Mouse (Mus musculus) hindbrain, embryonic 13.5 days (tissue): ENCODE results near the gene Lrrc1. TPM values are rescaled to one million over a fixed set of nuclear protein-coding genes. Genes with fewer than 3 reads are reported as not detected.

Experiments used
- ATAC-seq: fragments of 200-750 bp; cut with Nextera tagmentation; 2 replicates; pipeline ENCODE4 v1.8.0; 2017; ENCODE audit warnings: moderate TSS enrichment; ENCODE audit not compliant: low FRiP score
- H3K27ac ChIP-seq: fragments of 300-500 bp; sonication (generic); 2 replicates; pipeline ENCODE4 v1.5.1; 2015; ENCODE audit warnings: inconsistent platforms, mild to moderate bottlenecking, moderate library complexity
- H3K27me3 ChIP-seq: fragments of 300-500 bp; sonication (generic); 2 replicates; pipeline ENCODE4 v1.6.1; 2015; ENCODE audit warnings: mild to moderate bottlenecking, inconsistent platforms
- H3K36me3 ChIP-seq: fragments of 300-500 bp; sonication (generic); 2 replicates; pipeline ENCODE4 v1.6.1; 2015; ENCODE audit warnings: mild to moderate bottlenecking, inconsistent platforms
- H3K4me1 ChIP-seq: fragments of 300-500 bp; sonication (generic); replicated peaks from 2 replicates; pipeline ENCODE4 v1.6.1; 2015; ENCODE audit warnings: inconsistent platforms
- H3K4me2 ChIP-seq: fragments of 300-500 bp; sonication (generic); 2 replicates; pipeline ENCODE4 v1.6.1; 2015; ENCODE audit warnings: inconsistent platforms, mild to moderate bottlenecking, moderate library complexity
- H3K4me3 ChIP-seq: fragments of 300-500 bp; sonication (generic); 2 replicates; pipeline ENCODE4 v1.5.1; 2015; ENCODE audit warnings: mild to moderate bottlenecking, inconsistent platforms
- H3K9ac ChIP-seq: fragments of 300-500 bp; sonication (generic); 2 replicates; pipeline ENCODE4 v1.6.1; 2015; ENCODE audit warnings: mild to moderate bottlenecking, inconsistent platforms
- H3K9me3 ChIP-seq: fragments of 300-500 bp; sonication (generic); 2 replicates; pipeline ENCODE4 v1.6.1; 2016; ENCODE audit warnings: inconsistent platforms
- whole genome bisulfite sequencing: fragments of 180-500 bp; shearing (Covaris S2); methylation state at CpG from one replicate; pipeline ENCODE4 v1.1.7; 2015; 5-methylcytosine and 5-hydroxymethylcytosine counted together
- microRNA-seq: library from miRNA; unstranded; fragments of <30 nt; microRNA quantifications from one replicate; pipeline ENCODE4, GENCODE M21; 2016
- polyA plus RNA-seq: library from polyadenylated mRNA; unstranded; fragments of >200 nt; fragmentation: Nextera tagmentation; extraction: Ambion mirVana; gene quantifications from 2 replicates; pipeline ENCODE4 v1.2.1, GENCODE M21; 2015

Lrrc1 gene
- polyA plus RNA-seq, 1 experiment from 2014 or later: 5.6 TPM

DNA sequence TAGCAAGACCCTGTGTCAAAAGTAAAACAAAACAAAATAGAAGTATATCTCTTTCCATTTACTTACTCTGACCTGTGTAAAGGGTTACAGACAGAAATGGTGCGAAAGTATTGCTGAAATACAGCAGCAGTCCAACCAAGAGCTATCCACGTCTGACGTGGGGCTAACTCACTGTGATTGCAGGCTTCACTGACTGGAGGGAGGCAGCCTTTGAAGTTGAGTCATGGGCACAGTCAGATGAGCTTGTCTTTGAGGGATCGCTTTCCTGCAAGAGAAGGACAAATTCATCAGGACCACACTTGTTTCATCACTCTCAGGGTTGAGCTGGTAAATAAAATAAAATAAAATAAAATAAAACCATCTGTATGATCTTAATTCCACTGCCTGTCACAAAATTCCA is 160.7 kb downstream of the Lrrc1 start:
- no peak for ATAC-seq
- WGBS: 82% methylated on average over 4 of the region's 4 CpGs

DNA sequence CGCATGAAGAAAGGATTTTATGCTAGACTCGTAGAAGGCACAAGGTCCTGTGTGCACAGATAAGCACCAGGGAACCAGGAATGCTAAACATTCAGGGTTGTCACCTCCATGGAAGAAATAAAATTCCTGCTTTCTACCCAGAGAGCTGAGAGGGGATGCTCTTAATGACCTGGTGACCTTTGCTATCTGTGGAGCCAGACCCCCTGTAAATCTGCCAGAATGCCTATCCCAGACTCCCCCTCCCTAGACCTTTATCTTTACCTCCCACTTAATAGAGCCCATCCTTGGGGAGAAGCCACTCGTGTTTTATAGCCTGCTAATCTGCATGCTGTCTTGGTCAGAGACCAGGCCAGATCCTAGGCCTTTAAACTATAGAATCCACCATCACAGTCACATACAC is 162.2 kb downstream of the Lrrc1 start:
- WGBS: 51% methylated on average over 3 of the region's 3 CpGs
- Histone ChIP-seq H3K9me3 (no peaks in the 10 kb centered on the region), H3K4me1 (no peaks in the 10 kb centered on the region), H3K4me3 (no peak overlapping the region), H3K4me2 (no peak overlapping the region), H3K36me3 (no peaks in the 10 kb centered on the region), H3K27me3 (no peaks in the 10 kb centered on the region), H3K9ac (no peak overlapping the region), H3K27ac (no peak overlapping the region)
- ATAC-seq: no peak

More for the DNA sequence above, 160.7 kb downstream of the Lrrc1 start:
- Histone ChIP-seq H3K27me3 (no peaks in the 10 kb centered on the region), H3K9me3 (no peaks in the 10 kb centered on the region), H3K27ac (no peak overlapping the region), H3K9ac (no peak overlapping the region), H3K4me3 (no peak overlapping the region), H3K4me2 (no peak overlapping the region), H3K4me1 (no peaks in the 10 kb centered on the region), H3K36me3 (no peaks in the 10 kb centered on the region)

DNA sequence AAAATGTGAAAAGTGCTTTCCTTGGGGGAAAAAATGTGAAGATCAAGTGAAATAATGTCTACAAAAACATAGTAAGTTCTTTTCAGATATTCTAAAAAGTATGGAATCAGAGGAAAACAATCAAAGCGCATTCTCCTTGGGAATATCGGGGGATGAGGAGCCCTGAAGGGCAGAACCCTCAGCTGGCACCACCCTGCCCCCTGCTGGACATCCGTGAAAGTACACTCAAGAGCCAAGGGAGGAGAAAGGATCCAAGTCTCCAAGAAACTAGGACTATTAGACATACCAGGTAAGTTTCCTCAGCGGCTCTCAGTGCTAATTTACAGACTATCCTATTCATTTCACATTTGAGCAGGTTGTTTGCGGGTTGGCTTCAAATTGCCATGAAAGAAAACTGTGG is 163.1 kb downstream of the Lrrc1 start:
- no peaks in the 10 kb centered on the region for H3K36me3 ChIP-seq
- ATAC-seq: no peak
- no peaks in the 10 kb centered on the region for H3K27me3 ChIP-seq
- no peaks in the 10 kb centered on the region for H3K4me1 ChIP-seq
- no peaks in the 10 kb centered on the region for H3K9me3 ChIP-seq
- no peak overlapping the region for H3K4me2 ChIP-seq
- 25% methylated on average over 5 of the region's 5 CpGs for WGBS
- H3K4me3 ChIP-seq: no peak overlapping the region
- H3K9ac ChIP-seq: no peak overlapping the region
- no peak overlapping the region for H3K27ac ChIP-seq

Small RNA genes within 50 kb of the gene (microRNA-seq; reads per million reads assigned to microRNA genes)
- not detected for gene Gm25250

Other genes with a start within 250 kb of the Lrrc1 start
- gene Mlip, start 191.9 kb downstream of the Lrrc1 start, polyA plus RNA-seq: 0.99 and 1.2 TPM in 2 replicates
- gene Klhl31, start 91.6 kb upstream of the Lrrc1 start, polyA plus RNA-seq: 0.17 and 0.48 TPM in 2 replicates
- 15.9 and 16.4 TPM in 2 replicates for gene Gclc, start 209.7 kb upstream of the Lrrc1 start, polyA plus RNA-seq